Mouse (Mus musculus): Measurements from ENCODE around the gene Rom1. TPM values are rescaled to one million over a fixed set of nuclear protein-coding genes. Genes with fewer than 3 reads are reported as not detected.
"Not testable (repeated sequence)": the region's sequence is repeated elsewhere in the genome, so short reads cannot be mapped to it uniquely, and the experiment has no call there.

Rom1 gene
- 1 to 10 TPM; 4.2 to 5.6 TPM for total RNA-seq (2021)
- long read RNA-seq, experiment 1, partial matches to known transcripts = 1 of 3 reads
- long read RNA-seq, experiment 1, other reads (novel, unspliced or antisense) = 0 of 3 reads
- long read RNA-seq, experiment 2, partial matches to known transcripts = 0 of 3 reads
- long read RNA-seq, experiment 2, other reads (novel, unspliced or antisense) = 0 of 3 reads

GRCm38 (mm10) chr19:8929224-8930088 lies at the start of gene Rom1, which contains the start of gene Eml3:
TSS of gene Rom1 (minus strand) at chr19:8929356.
TSS of gene Eml3 (plus strand) at chr19:8929552.
- DNase-seq = peak; percentile 89

- DNase-seq = peak; percentile 52
Observed at GRCm38 (mm10) chr19:8976535-8976934, 47.4 kb upstream of the Rom1 start.

GRCm38 (mm10) chr19:8975491-8975890 lies 46.3 kb upstream of the Rom1 start:
- DNase-seq = no peak

GRCm38 (mm10) chr19:8974638-8975037 lies 45.5 kb upstream of the Rom1 start:
- no peak for DNase-seq

GRCm38 (mm10) chr19:8972491-8972890 lies 43.3 kb upstream of the Rom1 start:
- not testable (repeated sequence) for DNase-seq

GRCm38 (mm10) chr19:8967893-8968292 lies 38.7 kb upstream of the Rom1 start:
- no peak for DNase-seq

- no peak for DNase-seq
Observed at GRCm38 (mm10) chr19:8967373-8967743, 38.2 kb upstream of the Rom1 start.

- peak; percentile 94 for DNase-seq
Observed at GRCm38 (mm10) chr19:8966590-8967372, 37.6 kb upstream of the Rom1 start, which contains the start of gene Eef1g. TSS of gene Eef1g (plus strand) at chr19:8967041.

GRCm38 (mm10) chr19:8966198-8966589 lies 37.0 kb upstream of the Rom1 start:
- no peak for DNase-seq

GRCm38 (mm10) chr19:8965771-8966170 lies 36.6 kb upstream of the Rom1 start:
- peak; percentile 31 for DNase-seq

GRCm38 (mm10) chr19:8965075-8965474 lies 35.9 kb upstream of the Rom1 start:
- DNase-seq = no peak

GRCm38 (mm10) chr19:8962256-8962655 lies 33.1 kb upstream of the Rom1 start:
- DNase-seq = no peak

GRCm38 (mm10) chr19:8954171-8954570 lies 25.0 kb upstream of the Rom1 start:
- no peak for DNase-seq

- peak; percentile 76 for DNase-seq
Observed at GRCm38 (mm10) chr19:8953135-8954039, 24.2 kb upstream of the Rom1 start, which contains the start of gene Tut1. TSS of gene Tut1 (plus strand) at chr19:8953847.

- DNase-seq = no peak
Observed at GRCm38 (mm10) chr19:8952241-8952640, 23.1 kb upstream of the Rom1 start.

- no peak for DNase-seq
Observed at GRCm38 (mm10) chr19:8950190-8950589, 21.0 kb upstream of the Rom1 start.

GRCm38 (mm10) chr19:8946929-8947328 lies 17.8 kb upstream of the Rom1 start:
- DNase-seq = no peak

- DNase-seq = no peak
Observed at GRCm38 (mm10) chr19:8945251-8945650, 16.1 kb upstream of the Rom1 start.

GRCm38 (mm10) chr19:8944750-8945149 lies 15.6 kb upstream of the Rom1 start:
- DNase-seq = peak; percentile 77

- DNase-seq = no peak
Observed at GRCm38 (mm10) chr19:8944062-8944461, 14.9 kb upstream of the Rom1 start.

GRCm38 (mm10) chr19:8943047-8943446 lies 13.9 kb upstream of the Rom1 start:
- DNase-seq = no peak

Data from gastrocnemius, postnatal 10 days (tissue).